Mouse (Mus musculus) hindbrain, embryonic 13.5 days (tissue): ENCODE results near the gene Ube2q1. TPM values are rescaled to one million over a fixed set of nuclear protein-coding genes. Genes with fewer than 3 reads are reported as not detected.

ENCODE experiments used
- ATAC-seq: fragments of 200-750 bp; cut with Nextera tagmentation; 2 replicates; pipeline ENCODE4 v1.8.0; 2017; ENCODE audit warnings: moderate TSS enrichment; ENCODE audit not compliant: low FRiP score
- H3K27ac ChIP-seq: fragments of 300-500 bp; sonication (generic); 2 replicates; pipeline ENCODE4 v1.5.1; 2015; ENCODE audit warnings: inconsistent platforms, mild to moderate bottlenecking, moderate library complexity
- H3K27me3 ChIP-seq: fragments of 300-500 bp; sonication (generic); 2 replicates; pipeline ENCODE4 v1.6.1; 2015; ENCODE audit warnings: mild to moderate bottlenecking, inconsistent platforms
- H3K36me3 ChIP-seq: fragments of 300-500 bp; sonication (generic); 2 replicates; pipeline ENCODE4 v1.6.1; 2015; ENCODE audit warnings: mild to moderate bottlenecking, inconsistent platforms
- H3K4me1 ChIP-seq: fragments of 300-500 bp; sonication (generic); replicated peaks from 2 replicates; pipeline ENCODE4 v1.6.1; 2015; ENCODE audit warnings: inconsistent platforms
- H3K4me2 ChIP-seq: fragments of 300-500 bp; sonication (generic); 2 replicates; pipeline ENCODE4 v1.6.1; 2015; ENCODE audit warnings: inconsistent platforms, mild to moderate bottlenecking, moderate library complexity
- H3K4me3 ChIP-seq: fragments of 300-500 bp; sonication (generic); 2 replicates; pipeline ENCODE4 v1.5.1; 2015; ENCODE audit warnings: mild to moderate bottlenecking, inconsistent platforms
- H3K9ac ChIP-seq: fragments of 300-500 bp; sonication (generic); 2 replicates; pipeline ENCODE4 v1.6.1; 2015; ENCODE audit warnings: mild to moderate bottlenecking, inconsistent platforms
- H3K9me3 ChIP-seq: fragments of 300-500 bp; sonication (generic); 2 replicates; pipeline ENCODE4 v1.6.1; 2016; ENCODE audit warnings: inconsistent platforms
- WGBS: fragments of 180-500 bp; shearing (Covaris S2); methylation state at CpG from one replicate; pipeline ENCODE4 v1.1.7; 2015; 5-methylcytosine and 5-hydroxymethylcytosine counted together
- polyA plus RNA-seq: library from polyadenylated mRNA; unstranded; fragments of >200 nt; fragmentation: Nextera tagmentation; extraction: Ambion mirVana; gene quantifications from 2 replicates; pipeline ENCODE4 v1.2.1, GENCODE M21; 2015

The Ube2q1 gene
- polyA plus RNA-seq, 1 experiment from 2014 or later, result 14.4 TPM

- WGBS, result 2% methylated on average over 81 of the region's 96 CpGs
- no peaks in the 10 kb centered on the region for H3K9me3 ChIP-seq
- peak within 1 kb of the TSS; percentile 56 for H3K4me2 ChIP-seq
- no peak for ATAC-seq
- H3K27ac ChIP-seq, result no peak within 1 kb of the TSS; the same call in 1 of the 2 replicates
- peak within 1 kb of the TSS; percentile 67 for H3K9ac ChIP-seq
- H3K36me3 ChIP-seq, result no peaks in the 10 kb centered on the region
- peaks cover 12% of the 10 kb centered on the region for H3K4me1 ChIP-seq
- peak within 1 kb of the TSS; percentile 40 for H3K4me3 ChIP-seq
- H3K27me3 ChIP-seq, result peaks cover 79% of the 10 kb centered on the region
Measured at GRCm38 (mm10) chr3:89830815-89831591, 57.6 kb downstream of the Ube2q1 start, which contains the start of gene She. TSS of gene She (plus strand) at chr3:89831370.

Other genes with a start within 250 kb of the Ube2q1 start
- 19.8 and 23.1 TPM in 2 replicates for gene Adar, start 58.6 kb upstream of the Ube2q1 start, polyA plus RNA-seq
- 28.1 and 30.7 TPM in 2 replicates for gene Chrnb2, start 9.0 kb upstream of the Ube2q1 start, polyA plus RNA-seq
- gene She, start 57.8 kb downstream of the Ube2q1 start, polyA plus RNA-seq, result 1.7 and 2.1 TPM in 2 replicates
- 0.98 and 1.1 TPM in 2 replicates for gene Il6ra, start 139.6 kb downstream of the Ube2q1 start, polyA plus RNA-seq
- gene Atp8b2, start 189.9 kb downstream of the Ube2q1 start, polyA plus RNA-seq, result 13.4 TPM in 2 replicates
- 127 and 129 TPM in 2 replicates for gene Hax1, start 225.2 kb downstream of the Ube2q1 start, polyA plus RNA-seq